Mouse (Mus musculus) Muller cell, postnatal 12 days (primary cell): ENCODE data around the gene Pygl.
"Not testable (repeated sequence)": the region's sequence is repeated elsewhere in the genome, so short reads cannot be mapped to it uniquely, and the experiment has no call there.

Experiments used
- DNase-seq: peaks from one replicate; pipeline ENCODE4 v3.0.0-alpha.2; 2015; ENCODE audit errors: inconsistent ontology term

The Pygl gene

DNA sequence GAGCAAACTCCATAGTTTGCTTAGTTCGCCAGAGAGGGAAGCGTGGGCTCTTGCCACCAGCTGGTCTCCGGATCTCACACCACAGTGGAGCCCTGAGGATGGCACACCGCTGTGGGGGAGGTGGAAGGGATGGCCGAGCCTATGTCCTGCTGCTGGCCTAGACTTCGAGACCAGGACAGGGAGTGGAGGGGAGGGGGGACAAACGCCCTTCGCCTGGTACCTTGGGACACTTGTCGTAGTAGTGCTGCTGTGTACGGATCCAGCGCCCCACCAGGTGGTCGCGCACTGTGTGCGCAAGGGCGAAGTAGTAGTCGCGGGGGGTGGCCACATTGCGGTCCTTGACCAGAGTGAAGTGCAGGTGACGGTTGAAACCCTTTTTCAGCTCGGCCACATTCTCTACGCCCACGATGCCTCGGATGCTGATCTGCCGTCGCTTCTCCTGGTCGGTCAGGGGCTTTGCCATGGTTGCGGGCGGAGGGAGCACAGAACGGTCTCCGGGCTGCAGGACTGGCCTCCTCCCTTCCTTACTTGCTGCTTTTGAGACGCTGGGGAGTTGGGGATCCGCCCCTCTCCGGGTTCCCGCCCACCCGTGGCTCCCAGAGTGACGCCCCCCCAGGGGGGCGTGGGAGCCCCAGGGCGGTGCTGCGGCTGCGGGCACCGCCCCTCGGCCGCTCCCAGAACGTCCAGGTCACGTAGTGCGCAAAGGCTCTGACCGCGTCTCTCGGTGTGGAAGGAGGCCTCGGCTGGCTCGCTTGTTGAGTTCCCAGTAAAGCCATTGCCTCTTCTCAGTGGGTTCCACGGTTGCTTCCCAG lies 4.0 kb downstream of the Pygl start:
- DNase-seq = peak; percentile 84

- DNase-seq = no peak
These were observed 4.6 kb downstream of the Pygl start for GRCm38 (mm10) chr12:70226655-70227054.

GRCm38 (mm10) chr12:70223331-70223730 lies 8.0 kb downstream of the Pygl start:
- DNase-seq = no peak

DNA sequence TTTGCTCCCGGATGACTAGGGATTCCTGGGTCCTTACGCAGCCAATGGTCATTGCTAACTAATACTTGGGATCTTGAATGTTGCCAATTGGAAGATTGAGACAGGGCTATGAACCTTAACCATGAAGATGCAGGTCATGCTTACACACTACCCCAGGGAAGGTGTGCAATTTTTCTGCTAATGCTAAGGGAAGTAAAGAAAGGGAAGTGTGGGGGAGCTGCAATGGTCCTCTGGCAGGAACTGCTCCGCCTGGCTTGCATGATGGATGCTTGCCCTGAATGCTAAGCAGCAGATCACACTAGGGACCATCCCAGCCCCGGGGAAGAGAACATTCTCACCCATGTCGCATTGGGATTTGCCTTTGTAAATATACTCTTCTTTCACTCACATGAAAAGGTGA lies 9.9 kb downstream of the Pygl start:
- no peak for DNase-seq

DNA sequence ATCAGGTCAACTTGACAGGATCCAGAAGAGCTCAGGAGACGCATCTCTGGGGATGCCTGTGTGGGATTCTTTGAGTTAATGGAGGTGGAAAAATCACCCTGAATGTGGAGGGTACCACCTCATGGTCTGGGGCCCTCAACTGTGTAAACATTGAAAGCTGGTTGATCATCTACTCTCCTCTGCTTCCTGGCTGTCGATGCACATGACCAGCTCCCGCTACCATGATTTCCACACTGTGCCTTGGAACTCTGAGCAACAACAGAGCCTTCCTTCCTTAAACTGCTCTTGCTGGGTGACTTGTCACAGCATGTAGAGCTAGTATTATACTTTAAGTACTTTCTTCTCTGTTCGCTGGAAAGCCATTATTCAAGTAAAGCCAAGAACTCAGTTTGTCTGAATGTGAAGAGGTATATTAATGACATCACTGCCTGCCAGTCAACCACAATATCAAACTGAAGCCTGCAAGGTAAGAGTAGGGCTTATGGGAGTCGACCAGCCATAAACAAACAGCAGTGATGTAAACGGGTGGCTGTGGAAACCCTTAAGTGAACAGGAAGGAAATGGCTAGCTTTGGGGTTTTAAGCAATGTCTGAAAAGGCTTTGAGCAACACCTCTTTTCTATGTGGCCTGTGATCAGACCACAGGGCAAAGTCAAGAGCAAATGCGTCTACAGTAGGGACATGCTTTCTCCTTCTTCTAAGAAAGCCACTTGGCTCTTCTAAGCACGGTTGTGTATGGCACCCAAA lies 12.3 kb downstream of the Pygl start:
- no peak for DNase-seq

DNA sequence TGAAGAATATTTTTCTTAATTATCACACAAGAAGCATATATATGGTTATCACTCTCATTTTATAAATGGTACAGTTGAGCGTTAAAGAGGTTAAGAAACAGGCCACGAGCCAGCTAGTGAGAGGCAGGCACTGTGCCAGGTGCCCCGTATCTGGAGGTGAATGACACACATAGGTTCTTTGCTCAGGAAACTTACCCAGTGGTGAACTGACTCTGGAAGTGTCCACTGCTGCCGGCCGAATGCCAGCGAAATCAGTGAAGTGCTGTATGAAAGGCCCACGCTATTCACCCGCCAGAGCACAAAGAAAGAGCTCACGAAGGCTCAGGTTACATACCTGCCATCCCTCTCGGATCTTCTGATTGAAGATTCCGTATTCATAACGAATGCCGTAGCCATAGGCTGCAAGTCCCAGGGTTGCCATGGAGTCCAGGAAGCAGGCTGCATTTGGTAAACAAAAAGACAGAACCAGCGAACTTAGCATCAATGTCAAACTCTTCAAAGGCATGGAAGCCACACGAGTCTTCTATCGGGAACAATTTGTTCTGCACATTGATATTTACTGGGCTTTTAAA lies 15.0 kb downstream of the Pygl start:
- no peak for DNase-seq

DNA sequence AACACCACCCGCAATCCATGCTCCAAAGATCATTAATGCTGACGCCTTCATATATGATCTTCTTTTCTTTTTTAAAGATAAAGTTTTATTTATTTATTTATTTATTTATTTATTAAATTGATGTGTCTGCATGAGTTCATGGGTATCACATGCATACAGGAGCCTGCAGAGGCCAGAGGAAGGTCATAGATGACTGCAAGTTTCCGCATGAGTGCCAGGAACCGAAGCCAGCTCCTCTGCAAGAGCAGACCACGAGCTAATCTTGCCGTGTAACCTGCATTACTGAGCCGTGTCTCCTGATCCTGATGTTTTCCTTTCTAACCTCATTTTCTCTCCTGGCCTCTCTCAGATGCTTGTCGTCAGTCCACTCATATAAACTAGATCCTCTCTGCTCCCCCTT lies 17.0 kb downstream of the Pygl start:
- DNase-seq = no peak

DNA sequence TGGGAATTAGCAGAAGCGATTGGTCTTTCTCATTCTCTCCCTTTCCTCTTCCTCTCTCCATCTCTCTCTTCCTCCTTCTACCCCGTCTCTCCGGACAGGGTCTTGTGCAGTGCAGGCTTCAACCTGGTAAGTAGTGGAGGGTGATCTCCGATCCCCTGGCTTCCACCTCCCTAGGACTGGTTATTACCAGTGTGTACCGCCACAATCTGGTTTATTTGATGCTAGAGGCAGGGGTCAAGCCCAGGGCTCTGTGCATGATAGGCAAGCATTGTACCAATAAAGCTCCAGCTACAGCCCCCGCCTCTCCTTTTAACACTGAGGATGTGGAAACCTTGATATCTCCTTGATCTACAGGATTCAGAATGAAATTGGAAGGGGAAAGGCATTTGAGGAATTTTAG lies 17.7 kb downstream of the Pygl start:
- DNase-seq = no peak

DNA sequence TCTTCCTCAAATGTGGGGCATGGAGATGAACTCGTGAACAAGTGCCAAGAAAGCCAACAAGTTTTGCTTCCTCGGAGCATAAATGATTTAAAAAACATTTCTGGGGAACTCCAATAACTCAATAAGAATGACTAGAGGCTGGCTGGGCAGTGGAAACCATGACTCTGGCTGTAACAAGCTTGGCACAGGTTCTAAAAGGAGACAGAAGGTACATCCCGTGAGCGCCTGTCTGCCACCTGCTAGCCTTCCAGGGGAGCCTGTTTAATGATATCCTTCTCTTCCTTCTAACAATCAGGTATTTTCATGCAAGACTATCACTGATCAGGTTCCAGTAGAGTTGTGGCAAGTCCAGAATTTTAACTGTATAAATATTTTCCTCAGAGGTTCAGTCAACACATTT lies 18.8 kb downstream of the Pygl start:
- no peak for DNase-seq

- DNase-seq = no peak
These were observed 23.1 kb downstream of the Pygl start for GRCm38 (mm10) chr12:70208214-70208613.

DNA sequence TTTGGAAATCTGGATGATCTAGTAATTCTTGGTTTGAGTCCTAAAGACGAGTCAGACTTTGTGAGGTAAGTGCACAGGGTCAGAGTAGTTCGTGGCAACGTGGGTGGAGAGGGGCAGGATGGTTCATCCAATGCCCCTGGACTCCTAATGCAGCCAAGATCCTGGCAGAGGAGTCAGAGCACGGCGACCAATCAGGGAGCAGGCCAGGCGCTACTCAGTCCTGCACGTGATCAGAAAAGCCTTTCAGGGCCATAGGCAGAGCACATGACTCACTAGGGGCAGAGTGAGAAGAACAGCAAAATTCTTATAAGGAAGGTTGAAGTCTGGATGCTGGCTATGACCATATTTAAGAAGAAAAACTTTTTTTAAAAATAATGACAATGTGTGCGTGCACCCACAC lies 26.9 kb downstream of the Pygl start:
- DNase-seq = no peak

GRCm38 (mm10) chr12:70201926-70202529 lies 29.3 kb downstream of the Pygl start:
- DNase-seq = no peak

DNA sequence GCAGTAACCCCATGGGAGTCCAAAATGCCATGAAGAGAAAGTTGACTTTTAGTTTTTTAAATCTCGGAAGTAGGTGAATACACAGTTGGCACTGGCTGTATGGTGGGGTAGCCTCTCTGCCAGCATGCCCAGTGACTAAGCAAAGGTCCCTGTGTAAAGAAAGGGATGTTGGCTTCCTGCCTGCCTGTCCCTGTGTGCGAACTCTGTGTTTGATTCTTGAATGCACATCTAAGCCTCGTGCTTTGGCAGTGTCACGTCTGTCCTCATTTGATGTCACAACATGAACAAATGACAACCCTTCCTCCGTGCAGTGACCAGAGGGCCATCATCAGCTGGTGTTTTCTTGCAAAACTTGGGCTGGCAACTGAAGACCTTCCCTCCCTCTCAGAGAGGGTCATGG lies 34.9 kb downstream of the Pygl start:
- no peak for DNase-seq

DNA sequence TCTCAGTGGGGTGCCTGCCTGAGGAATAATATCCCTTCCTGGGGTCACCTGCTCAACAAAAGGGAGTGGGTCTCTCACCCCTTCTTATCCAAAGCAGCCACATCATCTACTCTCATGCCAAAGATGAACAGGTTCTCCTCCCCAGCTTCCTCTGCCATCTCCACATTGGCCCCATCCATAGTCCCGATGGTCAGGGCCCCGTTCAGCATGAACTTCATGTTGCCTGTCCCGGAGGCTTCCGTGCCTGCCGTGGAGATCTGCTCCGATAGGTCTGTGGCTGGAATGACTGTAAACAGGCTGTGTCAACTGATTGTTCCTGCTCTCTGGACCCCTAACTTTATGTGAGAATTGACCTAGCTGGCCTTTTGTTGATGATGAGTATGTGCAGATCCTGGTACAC lies 35.9 kb downstream of the Pygl start:
- DNase-seq = no peak

- peak; percentile 62 for DNase-seq
These were observed 39.0 kb downstream of the Pygl start for GRCm38 (mm10) chr12:70192267-70192727.

DNA sequence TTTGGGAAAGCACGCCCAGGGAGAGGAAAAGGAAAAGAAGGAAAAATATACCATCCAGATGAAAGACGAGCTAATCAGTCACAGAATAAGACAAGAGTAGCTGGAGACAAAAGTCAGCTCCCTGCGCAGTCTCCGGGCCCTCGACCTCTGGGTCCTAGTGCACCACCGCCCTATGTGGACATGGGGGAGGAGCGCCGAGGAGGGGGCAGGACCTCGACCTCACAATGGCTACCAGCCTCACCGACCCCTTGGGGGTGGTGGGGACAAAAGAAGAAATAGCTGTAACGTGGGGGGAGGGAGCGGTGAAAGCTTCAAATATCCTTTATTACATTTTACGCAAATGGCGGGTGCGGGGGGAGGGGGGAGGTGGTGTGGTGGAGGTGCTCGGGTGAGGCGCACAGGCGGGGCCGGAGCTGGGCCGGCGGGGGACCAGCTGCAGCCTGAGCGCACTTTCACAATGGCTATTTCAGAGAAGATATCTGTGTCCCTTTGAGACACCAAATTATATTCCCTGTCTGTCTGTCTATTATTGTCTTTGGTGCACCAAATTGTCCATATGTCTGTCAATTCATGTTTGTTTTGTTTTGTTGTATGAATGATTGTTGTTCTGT lies 47.0 kb downstream of the Pygl start:
- DNase-seq = no peak

DNA sequence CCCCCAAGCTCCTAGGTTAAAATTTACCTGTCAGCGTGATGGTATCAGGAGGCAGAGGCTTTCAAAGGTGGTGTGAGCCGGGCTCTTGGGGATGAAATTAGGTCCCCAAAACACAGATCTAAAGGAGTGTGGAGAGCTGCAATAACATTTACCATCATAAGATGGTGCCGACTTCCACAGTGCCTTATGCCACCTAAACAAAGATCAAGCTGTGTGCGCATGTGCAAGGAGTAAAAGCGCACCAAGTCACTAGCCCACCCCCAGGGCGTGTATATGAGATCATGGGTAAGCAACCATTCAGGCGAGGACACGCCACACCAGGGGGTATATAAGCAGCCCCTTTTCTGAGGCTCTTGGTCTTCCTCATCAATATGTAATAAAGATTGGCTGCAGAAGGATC lies 47.8 kb downstream of the Pygl start:
- not testable (repeated sequence) for DNase-seq

GRCm38 (mm10) chr12:70169969-70170368 lies 61.3 kb downstream of the Pygl start:
- DNase-seq = no peak

DNA sequence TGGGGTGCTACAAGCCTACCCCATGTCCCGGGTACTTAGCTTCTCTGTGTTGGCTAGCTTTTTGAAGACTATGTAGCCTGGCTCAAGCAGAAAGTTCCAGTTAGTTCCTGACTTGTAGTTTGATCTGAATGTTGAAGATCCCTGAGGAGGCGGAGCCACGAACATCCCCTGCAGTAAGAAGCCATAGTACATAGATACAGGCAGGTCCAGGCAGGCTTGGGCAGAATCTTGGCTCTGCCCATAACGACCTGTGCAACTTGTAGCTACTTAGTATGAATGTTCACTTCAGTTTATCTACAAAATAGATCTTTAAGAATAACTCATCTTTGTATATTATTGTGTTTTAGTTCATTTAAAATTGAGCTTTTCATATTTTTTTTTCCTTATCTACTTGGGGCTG lies 63.3 kb downstream of the Pygl start:
- DNase-seq = no peak

DNA sequence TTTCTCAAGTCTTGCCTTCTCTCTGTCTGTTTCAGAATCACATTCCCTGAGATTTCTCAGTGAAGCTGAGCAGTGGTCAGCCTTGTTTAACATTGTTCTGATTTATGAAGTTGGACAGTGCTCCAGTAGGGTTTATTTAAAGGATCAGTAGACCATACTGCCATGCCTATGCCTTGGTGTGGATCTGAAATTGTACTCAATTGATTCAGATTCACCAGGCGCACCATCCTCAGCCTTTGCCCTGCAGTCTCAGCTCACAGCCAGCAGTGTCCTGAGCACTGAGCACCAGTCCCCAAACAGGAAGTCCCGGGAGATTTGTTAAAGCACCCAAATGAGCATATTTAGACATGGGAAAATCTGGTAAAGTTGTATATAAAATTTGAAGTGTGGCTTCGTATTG lies 66.5 kb downstream of the Pygl start:
- DNase-seq = no peak

DNA sequence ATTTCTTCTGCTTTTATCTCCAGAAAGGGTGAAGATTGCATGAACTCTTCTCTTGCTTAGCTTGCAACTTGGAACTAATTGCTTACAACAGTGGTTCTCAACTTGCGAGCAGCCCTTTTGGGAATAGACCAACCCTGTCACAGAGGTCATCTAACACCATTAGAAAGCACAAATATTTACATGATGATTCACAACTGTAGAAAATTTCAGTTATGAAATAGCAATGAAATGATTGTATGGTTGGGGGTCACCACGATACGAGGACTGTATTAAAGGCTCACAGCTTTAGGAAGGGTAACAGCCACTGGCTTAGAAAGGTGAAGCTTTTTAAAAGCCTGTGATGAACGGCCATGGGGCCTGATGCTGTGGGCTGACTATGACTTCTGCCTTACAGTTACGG lies 70.2 kb downstream of the Pygl start:
- DNase-seq = peak; percentile 50
